Mouse (Mus musculus): ENCODE measurements around the gene Spsb2.

The Spsb2 gene

GRCm38 (mm10) chr6:124856916-124857839, 48.7 kb downstream of the Spsb2 start, which contains the start of gene P3h3:
Gene P3h3, minus strand, starts transcription at chr6:124857752.
- DNase-seq (ENCODE audit: low read depth, low spot score), result peak; percentile 74

- DNase-seq (ENCODE audit: low read depth, low spot score), result no peak
Observed at GRCm38 (mm10) chr6:124857840-124858530, 49.5 kb downstream of the Spsb2 start.

GRCm38 (mm10) chr6:124858561-124859318, 50.3 kb downstream of the Spsb2 start:
- DNase-seq (ENCODE audit: low read depth, low spot score), result no peak

GRCm38 (mm10) chr6:124859725-124860124, 51.3 kb downstream of the Spsb2 start:
- DNase-seq (ENCODE audit: low read depth, low spot score), result peak; percentile 79

All from A20 (cell line).